Mouse (Mus musculus) gastrocnemius, postnatal 10 days (tissue): ENCODE results near the gene Ren1. TPM values are rescaled to one million over a fixed set of nuclear protein-coding genes. Genes with fewer than 3 reads are reported as not detected.
"Not testable (repeated sequence)": the region's sequence is repeated elsewhere in the genome, so short reads cannot be mapped to it uniquely, and the experiment has no call there.

Experiments used
- DNase-seq: peaks from one replicate; pipeline ENCODE4 v3.0.0; 2021; ENCODE audit warnings: mixed read lengths
- long read RNA-seq, 2 experiments: library from polyadenylated mRNA; stranded (forward); transcript quantifications; one replicate each; pipeline ENCODE4 v2.0.0; 2021
- total RNA-seq, 2 experiments: library from RNA; stranded (reverse); gene quantifications; 2 replicates each; pipeline ENCODE4 v1.2.3; 2021

Ren1 gene
- not detected for total RNA-seq
- long read RNA-seq, experiment 1, result 0 reads
- long read RNA-seq, experiment 2, result 0 reads

GRCm38 (mm10) chr1:133350210-133350609, at the start of gene Ren1:
Gene Ren1 (plus strand): TSS chr1:133350510.
- DNase-seq, result no peak

- peak; percentile 32 for DNase-seq
Measured at GRCm38 (mm10) chr1:133302540-133302939, 47.8 kb upstream of the Ren1 start.

- peak; percentile 86 for DNase-seq
Measured at GRCm38 (mm10) chr1:133306842-133307241, 43.5 kb upstream of the Ren1 start.

GRCm38 (mm10) chr1:133307318-133307717, 43.0 kb upstream of the Ren1 start:
- no peak for DNase-seq

DNA sequence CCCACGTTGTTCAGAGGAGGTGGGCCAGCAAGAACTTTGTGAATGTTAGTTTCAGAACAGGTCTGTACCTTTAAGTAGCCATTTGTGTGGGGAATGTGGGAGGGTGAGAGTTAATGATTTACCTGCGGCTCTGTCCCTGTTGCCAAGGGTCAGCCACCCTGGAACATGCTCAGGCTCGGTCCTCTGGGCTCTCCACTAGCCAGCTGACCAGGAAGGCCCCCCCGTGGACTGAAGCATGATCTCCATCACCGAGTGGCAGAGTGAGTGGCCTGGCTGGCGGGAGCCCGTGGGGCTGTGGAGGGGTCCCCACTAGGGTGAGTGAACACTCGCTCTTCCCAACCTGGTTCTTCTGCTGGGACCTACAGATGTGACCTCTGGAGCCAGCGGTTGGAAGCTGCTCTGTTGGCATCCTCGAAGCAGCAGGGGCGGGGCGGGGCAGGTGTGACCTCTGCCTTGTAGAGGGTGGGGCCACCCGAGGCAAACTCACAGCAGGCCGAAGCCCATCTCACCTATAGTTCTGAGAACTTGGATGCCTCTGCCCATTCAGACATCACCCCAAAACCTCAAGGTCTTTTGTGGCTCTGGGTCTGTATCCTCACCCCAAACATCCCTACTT, 40.5 kb upstream of the Ren1 start, which contains the start of gene Golt1a:
Gene Golt1a (plus strand): TSS at position 149 of the 616 bp plus-strand sequence.
- DNase-seq, result no peak

GRCm38 (mm10) chr1:133311240-133311639, 39.1 kb upstream of the Ren1 start:
- no peak for DNase-seq

GRCm38 (mm10) chr1:133311946-133312345, 38.4 kb upstream of the Ren1 start:
- DNase-seq, result no peak

DNA sequence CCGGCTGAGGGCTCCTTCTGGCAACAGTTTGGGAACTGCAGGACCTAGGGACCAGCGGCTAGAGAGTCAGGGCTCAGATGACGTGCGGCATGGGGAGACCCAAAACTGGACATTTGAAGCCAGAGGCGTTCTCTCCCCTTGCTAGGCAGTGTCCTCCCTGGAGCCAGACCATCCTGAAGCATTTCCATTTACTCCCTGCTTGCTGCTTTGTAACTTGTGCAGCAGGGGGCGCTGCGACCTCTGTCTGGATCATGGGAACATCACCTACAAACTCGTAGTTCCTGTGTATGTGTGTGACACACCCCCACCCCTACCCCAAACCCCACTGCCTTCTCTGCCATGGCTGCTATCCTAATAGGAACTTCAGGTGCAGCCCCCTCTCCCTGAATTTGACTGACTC, 35.9 kb upstream of the Ren1 start:
- peak; percentile 65 for DNase-seq

GRCm38 (mm10) chr1:133315775-133316174, 34.5 kb upstream of the Ren1 start:
- no peak for DNase-seq

- DNase-seq, result no peak
Measured at GRCm38 (mm10) chr1:133316577-133316976, 33.7 kb upstream of the Ren1 start.

- DNase-seq, result no peak
Measured at GRCm38 (mm10) chr1:133317149-133317548, 33.2 kb upstream of the Ren1 start.

GRCm38 (mm10) chr1:133321267-133321925, 28.9 kb upstream of the Ren1 start, which contains the start of gene Kiss1:
Gene Kiss1 (plus strand): TSS chr1:133321875.
- no peak for DNase-seq

DNA sequence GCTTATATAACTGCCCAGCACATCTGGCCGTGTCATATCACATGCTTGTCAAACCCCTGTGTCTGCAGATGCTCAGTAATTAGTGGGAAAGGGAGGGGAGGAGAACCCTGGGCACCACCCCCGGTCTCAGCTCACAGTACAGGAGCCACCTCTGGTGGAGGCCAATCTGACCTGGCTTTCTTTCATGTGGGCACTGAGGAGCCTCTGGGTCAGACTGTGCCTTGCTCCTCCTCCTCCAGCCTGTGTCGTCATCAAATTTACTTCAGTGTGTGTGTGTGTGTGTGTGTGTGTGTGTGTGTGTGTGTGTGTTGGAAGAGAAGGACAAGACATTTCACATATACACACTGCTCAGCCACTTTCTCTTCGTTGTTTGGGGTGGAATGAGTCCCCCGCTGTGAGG, 27.0 kb upstream of the Ren1 start:
- no peak for DNase-seq

DNA sequence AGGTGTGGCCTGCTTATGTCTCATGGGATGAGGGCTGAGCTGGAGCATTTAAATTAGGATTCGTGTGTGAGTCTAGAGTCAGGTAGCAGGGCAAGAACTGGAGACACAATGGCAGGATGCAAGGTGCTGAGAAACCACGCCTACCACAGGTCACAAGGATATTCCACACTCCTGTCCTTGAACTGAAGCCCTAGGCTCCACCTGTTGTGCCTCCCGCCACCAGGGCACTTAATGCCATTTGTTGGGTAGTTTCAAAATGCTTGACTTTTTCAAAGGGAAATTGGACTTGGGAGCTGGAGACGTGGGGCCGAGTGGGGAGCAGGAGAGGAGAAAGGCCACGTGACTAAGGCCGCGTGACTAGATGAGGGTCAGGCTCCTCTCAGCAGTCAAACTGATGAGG, 24.4 kb upstream of the Ren1 start:
- DNase-seq, result no peak

- no peak for DNase-seq
Measured at GRCm38 (mm10) chr1:133327094-133327493, 23.2 kb upstream of the Ren1 start.

DNA sequence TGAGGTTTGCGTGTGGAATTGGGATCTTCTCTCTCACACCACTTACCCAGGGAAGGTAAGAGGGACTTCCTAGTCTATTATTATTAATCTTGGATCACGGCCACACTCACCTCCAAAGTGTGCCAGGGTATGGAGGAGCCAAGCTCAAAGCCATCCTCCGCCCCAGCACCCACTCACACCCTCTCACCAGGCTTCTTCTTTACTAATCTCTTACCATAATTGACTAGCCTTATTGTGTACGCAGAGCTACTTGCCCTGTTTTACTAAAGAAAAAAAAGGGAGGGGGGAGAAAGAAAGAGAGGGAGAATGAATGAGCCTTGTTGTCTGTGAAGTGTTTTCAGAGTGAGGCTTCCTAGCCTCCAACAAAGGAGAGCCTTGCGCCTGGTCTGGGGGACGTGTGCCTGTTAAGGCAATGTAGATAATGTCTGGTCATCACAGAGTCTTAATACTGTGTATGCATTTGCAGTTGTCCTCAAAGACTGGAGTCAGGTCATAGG, 22.0 kb upstream of the Ren1 start:
- no peak for DNase-seq

- no peak for DNase-seq
Measured at GRCm38 (mm10) chr1:133328896-133329637, 21.2 kb upstream of the Ren1 start.

DNA sequence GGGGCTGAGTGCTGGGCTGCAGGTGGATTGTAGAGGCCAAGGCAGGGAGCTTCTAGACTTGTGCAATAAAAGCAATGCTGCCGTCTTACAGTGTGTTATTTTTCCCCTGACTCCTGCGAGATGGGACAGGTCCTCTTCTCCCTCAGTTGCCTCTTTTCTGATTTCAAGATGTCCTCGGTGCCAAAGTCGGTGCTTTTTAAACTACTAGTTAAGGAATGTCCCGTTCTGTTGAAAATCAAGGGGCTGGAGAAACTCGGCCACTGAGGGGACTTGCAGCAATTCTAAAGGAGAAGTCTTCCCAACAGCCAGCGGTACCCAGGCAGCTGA, 20.7 kb upstream of the Ren1 start:
- no peak for DNase-seq

- DNase-seq, result no peak
Measured at GRCm38 (mm10) chr1:133331142-133331541, 19.2 kb upstream of the Ren1 start.

DNA sequence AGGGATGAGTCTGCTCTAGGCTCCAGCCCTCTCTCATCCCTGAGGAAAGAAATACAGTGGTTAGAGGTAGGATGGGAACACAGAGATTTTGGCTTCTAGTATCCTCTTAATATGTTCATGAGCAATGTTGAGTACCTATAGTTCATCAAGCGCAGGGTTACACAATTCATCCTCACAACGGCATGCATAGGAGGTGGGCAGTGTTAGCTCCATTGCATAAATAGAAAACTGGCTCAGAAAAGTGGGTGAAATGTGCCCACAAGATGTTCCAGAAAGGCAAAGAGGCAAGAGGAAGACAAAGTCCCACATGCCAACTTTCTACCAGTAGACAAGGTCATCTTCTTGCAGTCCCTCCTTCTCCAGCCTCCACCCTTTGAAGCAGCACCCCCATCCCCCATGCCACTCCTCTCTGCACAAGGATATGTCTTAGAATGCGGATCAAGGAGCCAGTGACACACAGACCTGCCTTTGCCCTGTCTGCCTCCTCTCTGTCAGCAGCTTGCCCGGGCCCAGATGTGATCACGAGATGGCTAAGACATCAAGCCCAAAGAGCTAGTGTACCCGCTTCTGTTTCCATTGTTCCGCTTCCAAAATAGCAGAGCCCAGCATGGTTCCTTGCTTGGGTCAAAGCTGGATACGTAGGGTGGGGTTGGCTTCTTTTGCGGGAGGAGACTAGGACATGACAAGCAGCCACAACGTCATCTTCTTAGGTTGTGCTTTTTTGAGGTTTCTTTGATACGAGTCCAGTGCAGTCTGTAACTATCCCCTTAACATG, 17.5 kb upstream of the Ren1 start:
- no peak for DNase-seq

GRCm38 (mm10) chr1:133333937-133334336, 16.4 kb upstream of the Ren1 start:
- no peak for DNase-seq

DNA sequence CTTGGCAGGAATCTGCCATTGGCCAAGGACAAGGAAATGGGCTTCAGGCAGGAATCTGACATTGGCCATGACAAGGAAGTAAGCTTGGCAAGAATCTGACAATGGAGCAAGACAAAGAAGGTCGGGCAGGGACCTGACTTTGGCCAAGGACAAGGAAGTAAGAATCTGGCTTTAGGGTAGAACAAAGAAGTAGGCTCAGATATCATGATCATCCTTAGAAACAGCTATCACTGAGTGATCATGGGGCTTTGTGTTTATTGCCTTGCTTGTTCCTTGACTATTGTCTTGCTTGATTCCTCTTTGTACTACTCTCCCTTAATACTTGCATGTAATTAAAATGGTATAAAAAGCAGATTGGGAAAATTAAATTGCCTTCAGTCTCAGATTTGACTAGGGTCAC, 9.9 kb upstream of the Ren1 start:
- not testable (repeated sequence) for DNase-seq
